Mouse (Mus musculus) G1E (cell line): ENCODE measurements at regions not wholly inside any gene's neighbourhood (a gene's known extent, or its start where the extent isn't known, plus 50 kb on each side); places are given as distances from the start of the nearest gene placed in this dataset.

Experiments
- ATAC-seq: 2 replicates; pipeline ENCODE4 v1.8.0; 2016; ENCODE audit warnings: mild to moderate bottlenecking; ENCODE audit not compliant: insufficient number of reproducible peaks, poor library complexity, low FRiP score, severe bottlenecking; ENCODE audit errors: extremely low read depth
- DNase-seq: peaks from one replicate; pipeline ENCODE4 v3.0.0; 2012; ENCODE audit warnings: low spot score
- H3K27me3 ChIP-seq: 2 replicates; pipeline ENCODE4 v1.6.1; 2012; ENCODE audit warnings: mild to moderate bottlenecking, low read length, inconsistent platforms; ENCODE audit not compliant: insufficient read depth
- H3K36me3 ChIP-seq: replicated peaks from 2 replicates; pipeline ENCODE3; 2012; ENCODE audit warnings: mild to moderate bottlenecking, inconsistent platforms
- H3K4me1 ChIP-seq: 2 replicates; pipeline ENCODE4 v1.6.1; 2012; ENCODE audit warnings: low read depth, low read length, inconsistent platforms, mixed read lengths; ENCODE audit not compliant: insufficient read depth
- H3K4me3 ChIP-seq: 2 replicates; pipeline ENCODE4 v1.5.1; 2012; ENCODE audit warnings: low read depth, mild to moderate bottlenecking, inconsistent platforms, low read length, moderate library complexity, mixed read lengths
- H3K9me3 ChIP-seq: replicated peaks from 2 replicates; pipeline ENCODE4 v1.6.1; 2012; ENCODE audit warnings: inconsistent platforms
- CTCF ChIP-seq: IDR thresholded peaks from 2 replicates; pipeline ENCODE4 v1.5.1; 2012; ENCODE audit warnings: low read depth, low read length, inconsistent platforms, mixed read lengths
- GATA1 ChIP-seq: IDR thresholded peaks from 2 replicates; pipeline ENCODE4 v1.6.1; 2012; ENCODE audit warnings: borderline replicate concordance, low read length, inconsistent platforms, mixed read lengths
- GATA2 ChIP-seq: IDR thresholded peaks from 2 replicates; pipeline ENCODE4 v1.6.1; 2012; ENCODE audit warnings: low read depth, low read length, inconsistent platforms, borderline replicate concordance
- POLR2AphosphoS5 ChIP-seq: IDR thresholded peaks from 2 replicates; pipeline ENCODE4 v1.6.1; 2012; ENCODE audit warnings: low read depth, low read length, inconsistent platforms; ENCODE audit not compliant: insufficient replicate concordance
- TAL1 ChIP-seq: conservative IDR thresholded peaks from 2 replicates; pipeline ENCODE4 v1.6.1; 2012; ENCODE audit warnings: low read depth, low read length, inconsistent platforms, mixed read lengths

GRCm38 (mm10) chr10:45983671-45984335 is 406.2 kb downstream of the Hace1 start:
- no peak for DNase-seq
- H3K36me3 ChIP-seq = no peaks in the 10 kb centered on the region
- H3K4me3 ChIP-seq = no peak overlapping the region
- H3K4me1 ChIP-seq = no peaks in the 10 kb centered on the region
- H3K9me3 ChIP-seq = no peaks in the 10 kb centered on the region
- TF ChIP-seq GATA1 = no peak
- no peak for TF ChIP-seq CTCF
- TF ChIP-seq TAL1 = no peak
- TF ChIP-seq GATA2 = no peak
- TF ChIP-seq POLR2AphosphoS5 = no peak
- ATAC-seq = no peak
- H3K27me3 ChIP-seq = no peaks in the 10 kb centered on the region

- H3K9me3 ChIP-seq = no peaks in the 10 kb centered on the region
- H3K4me1 ChIP-seq = no peaks in the 10 kb centered on the region
- no peaks in the 10 kb centered on the region for H3K36me3 ChIP-seq
- DNase-seq (no peak), ATAC-seq (no peak)
- TF ChIP-seq TAL1 (no peak), CTCF (no peak), GATA1 (no peak), POLR2AphosphoS5 (no peak), GATA2 (no peak)
- no peak overlapping the region for H3K4me3 ChIP-seq
- no peaks in the 10 kb centered on the region for H3K27me3 ChIP-seq
Observed at GRCm38 (mm10) chr10:45986341-45986740, 408.7 kb downstream of the Hace1 start.

GRCm38 (mm10) chr10:46006319-46006718 is 428.7 kb downstream of the Hace1 start:
- Histone ChIP-seq H3K4me3 (no peak overlapping the region), H3K4me1 (no peaks in the 10 kb centered on the region), H3K9me3 (no peaks in the 10 kb centered on the region), H3K36me3 (no peaks in the 10 kb centered on the region), H3K27me3 (no peaks in the 10 kb centered on the region)
- no peak for DNase-seq
- no peak for TF ChIP-seq GATA1
- TF ChIP-seq TAL1 = no peak
- no peak for TF ChIP-seq GATA2
- TF ChIP-seq POLR2AphosphoS5 = no peak
- TF ChIP-seq CTCF = no peak
- no peak for ATAC-seq

DNA sequence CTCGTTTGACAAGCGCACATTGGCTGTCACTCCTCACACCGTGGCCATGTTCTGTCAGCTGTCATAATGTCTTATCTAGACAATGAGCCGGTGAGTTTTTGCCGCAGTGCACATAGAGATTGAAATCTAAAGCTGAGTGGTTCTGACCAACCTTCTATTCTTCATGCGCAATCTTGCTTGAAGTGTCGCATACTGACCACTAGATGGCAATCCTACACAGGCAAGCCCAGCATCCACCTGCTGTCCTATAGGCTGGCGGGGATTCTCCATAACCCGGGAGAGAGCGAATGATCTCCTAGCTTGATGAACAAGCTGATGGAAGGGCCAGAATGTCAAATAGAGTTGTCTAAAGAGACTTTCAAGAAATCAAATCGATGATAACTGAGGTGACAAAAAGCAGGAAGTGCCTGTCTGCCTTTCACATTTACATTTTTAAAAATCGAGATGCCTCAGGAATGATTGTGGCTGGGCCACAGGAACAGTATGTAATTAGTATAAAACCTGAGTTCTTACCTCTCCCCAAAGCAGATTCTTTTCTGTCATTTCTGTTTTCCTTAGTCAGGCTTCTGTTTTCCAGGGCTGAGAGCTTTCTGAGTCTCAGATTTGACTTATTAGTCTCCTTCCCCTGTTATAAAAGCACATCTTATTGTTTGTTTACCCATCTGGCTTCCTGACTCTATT is 434.4 kb downstream of the Hace1 start:
- no peak for TF ChIP-seq TAL1
- TF ChIP-seq GATA2 = no peak
- no peak for TF ChIP-seq GATA1
- no peak for TF ChIP-seq POLR2AphosphoS5
- peak; percentile 46 for TF ChIP-seq CTCF
- H3K4me3 ChIP-seq = no peak overlapping the region
- no peak; the same call in 1 of the 2 replicates for ATAC-seq
- DNase-seq = peak; percentile 1
- no peaks in the 10 kb centered on the region for H3K36me3 ChIP-seq
- H3K9me3 ChIP-seq = no peaks in the 10 kb centered on the region
- no peaks in the 10 kb centered on the region for H3K27me3 ChIP-seq
- no peaks in the 10 kb centered on the region for H3K4me1 ChIP-seq

- no peaks in the 10 kb centered on the region for H3K4me1 ChIP-seq
- no peak overlapping the region for H3K4me3 ChIP-seq
- TF ChIP-seq GATA2 = no peak
- no peak for TF ChIP-seq CTCF
- no peak for TF ChIP-seq GATA1
- TF ChIP-seq POLR2AphosphoS5 = no peak
- no peak for TF ChIP-seq TAL1
- DNase-seq (no peak), ATAC-seq (no peak)
- no peaks in the 10 kb centered on the region for H3K9me3 ChIP-seq
- no peaks in the 10 kb centered on the region for H3K36me3 ChIP-seq
- no peaks in the 10 kb centered on the region for H3K27me3 ChIP-seq
Observed at GRCm38 (mm10) chr10:46012599-46012998, 435.0 kb downstream of the Hace1 start.

- TF ChIP-seq GATA1 (no peak), GATA2 (no peak), CTCF (no peak), TAL1 (no peak), POLR2AphosphoS5 (no peak)
- DNase-seq = no peak
- Histone ChIP-seq H3K4me3 (no peak overlapping the region), H3K36me3 (no peaks in the 10 kb centered on the region), H3K9me3 (no peaks in the 10 kb centered on the region), H3K4me1 (no peaks in the 10 kb centered on the region), H3K27me3 (no peaks in the 10 kb centered on the region)
- ATAC-seq = no peak
Observed at GRCm38 (mm10) chr10:46016295-46016694, 438.7 kb downstream of the Hace1 start.
